Mouse (Mus musculus): ENCODE data around the gene Cacna1d. TPM values are rescaled to one million over a fixed set of nuclear protein-coding genes. Genes with fewer than 3 reads are reported as not detected.

Gene Cacna1d
- total RNA-seq, 1 experiment from 2014 or later = 5.0 TPM

DNA sequence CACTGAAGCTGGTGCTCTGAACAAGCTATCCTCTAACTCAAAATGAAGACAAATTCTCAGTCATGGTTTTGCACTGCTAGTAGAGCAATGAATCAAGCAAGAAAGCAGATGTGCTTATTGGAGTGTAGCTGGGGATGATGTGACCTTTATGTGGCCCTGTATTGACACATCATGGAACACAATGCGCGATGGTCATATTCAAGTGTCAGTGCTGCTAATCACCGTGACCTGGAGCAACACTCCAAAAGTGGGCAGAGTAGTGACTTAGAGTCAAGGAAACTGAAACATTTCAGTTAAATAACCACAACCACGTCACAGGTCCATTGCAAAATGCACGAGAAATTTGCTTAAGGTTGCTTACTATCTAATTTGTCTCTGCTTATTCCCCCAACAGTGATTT lies 75.4 kb downstream of the Cacna1d start:
- peak; percentile 73 for ATAC-seq (replicated peaks; ENCODE audit: insufficient number of reproducible peaks, low FRiP score, low TSS enrichment, poor library complexity, severe bottlenecking)

DNA sequence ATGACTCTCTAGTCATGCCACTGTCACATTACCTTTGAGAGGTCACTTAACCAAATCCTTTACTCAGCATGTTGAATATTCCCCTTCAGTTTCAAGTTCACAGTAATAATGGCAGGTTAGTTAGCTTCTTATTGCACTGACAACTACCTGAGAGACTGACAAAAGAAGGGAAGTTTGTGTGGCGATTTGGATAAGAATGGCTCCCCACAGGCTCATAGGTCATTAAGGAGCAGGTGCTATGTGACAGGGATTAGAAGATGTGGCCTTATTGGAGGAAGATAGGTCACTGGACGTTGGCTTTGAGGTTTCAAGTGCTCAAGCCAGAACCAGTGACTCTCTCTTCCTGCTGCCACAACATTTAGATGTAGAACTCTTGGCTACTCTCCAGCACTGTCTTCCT lies 77.1 kb downstream of the Cacna1d start:
- no peak for ATAC-seq (replicated peaks; ENCODE audit: insufficient number of reproducible peaks, low FRiP score, low TSS enrichment, poor library complexity, severe bottlenecking)

DNA sequence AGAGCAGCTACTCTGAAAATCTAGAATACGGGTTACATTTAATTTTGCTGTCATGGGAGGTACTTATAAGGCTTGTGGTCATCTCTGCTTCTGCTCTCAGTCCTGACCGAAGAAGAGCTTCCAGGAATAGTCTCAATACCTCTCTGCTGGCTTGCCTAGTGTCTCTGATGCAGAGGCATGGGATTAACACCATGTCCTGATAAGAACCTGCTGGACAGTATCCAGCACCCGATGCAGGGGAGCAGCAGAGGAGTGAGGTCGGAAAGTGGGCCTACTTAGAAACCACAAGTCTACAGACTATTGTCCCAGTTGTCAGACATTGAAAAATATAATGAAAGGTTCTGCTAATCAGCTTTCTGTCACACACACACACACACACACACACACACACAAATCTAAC lies 81.9 kb downstream of the Cacna1d start:
- ATAC-seq (replicated peaks; ENCODE audit: insufficient number of reproducible peaks, low FRiP score, low TSS enrichment, poor library complexity, severe bottlenecking) = no peak

DNA sequence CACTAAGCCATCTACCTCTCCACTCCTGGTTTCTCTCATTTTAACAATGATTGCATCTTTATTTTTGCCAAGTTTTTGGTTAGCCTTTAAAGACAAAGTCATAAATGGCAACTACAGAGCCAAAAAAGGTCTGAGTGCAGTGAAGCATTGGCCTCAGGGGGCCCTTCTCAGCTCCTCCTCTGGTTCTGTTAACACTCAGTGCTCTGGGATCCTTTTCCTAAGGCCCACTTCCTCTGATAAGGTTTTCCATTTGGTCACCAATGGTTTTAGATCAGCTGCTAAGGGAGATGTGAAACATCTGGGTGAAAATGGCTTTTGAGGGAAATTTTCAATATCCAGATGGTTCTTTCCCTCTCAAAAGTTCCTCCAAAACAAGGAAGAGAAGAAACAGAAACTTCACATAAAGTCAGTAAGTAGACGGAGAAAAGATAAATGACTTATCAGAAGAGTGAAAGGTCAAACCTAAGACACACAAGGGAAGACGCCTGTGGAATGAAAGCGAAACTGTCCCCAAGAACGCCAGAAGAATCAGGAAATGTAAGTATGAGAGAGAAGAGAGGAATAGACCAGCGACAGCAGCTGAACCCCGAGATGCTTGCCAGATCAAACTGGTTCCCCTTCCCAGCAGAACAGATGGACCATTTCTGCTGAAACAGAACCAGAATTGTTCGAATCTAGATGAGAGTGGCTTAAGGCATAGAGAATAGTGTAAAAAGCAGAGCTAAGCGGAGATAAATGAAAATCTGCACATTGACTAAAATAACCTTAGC lies 85.6 kb downstream of the Cacna1d start:
- 0 out of 2 replicates have a peak, but pooled peaks have one; percentile 35 for ATAC-seq (replicated peaks; ENCODE audit: insufficient number of reproducible peaks, low FRiP score, low TSS enrichment, poor library complexity, severe bottlenecking)

DNA sequence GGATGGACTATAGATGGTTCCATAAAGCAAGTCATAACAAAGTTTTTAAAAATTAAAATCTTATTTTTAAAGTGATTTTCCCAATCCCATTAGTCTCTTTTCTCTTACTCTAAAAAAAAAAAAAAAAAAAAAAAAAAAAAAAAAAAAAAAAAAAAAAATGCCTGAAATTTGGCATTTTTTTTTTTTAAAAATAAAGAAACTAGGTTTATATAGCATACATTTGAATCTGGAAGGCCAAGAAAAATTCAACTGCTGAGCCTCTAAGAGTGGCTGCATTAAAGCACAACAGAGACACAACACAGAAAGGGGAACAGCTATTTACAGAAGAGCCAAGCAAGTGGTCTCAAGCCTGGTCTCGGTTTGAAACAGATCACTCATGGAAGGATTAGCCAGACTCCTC lies 112.9 kb downstream of the Cacna1d start:
- ATAC-seq (replicated peaks; ENCODE audit: insufficient number of reproducible peaks, low FRiP score, low TSS enrichment, poor library complexity, severe bottlenecking) = no peak

DNA sequence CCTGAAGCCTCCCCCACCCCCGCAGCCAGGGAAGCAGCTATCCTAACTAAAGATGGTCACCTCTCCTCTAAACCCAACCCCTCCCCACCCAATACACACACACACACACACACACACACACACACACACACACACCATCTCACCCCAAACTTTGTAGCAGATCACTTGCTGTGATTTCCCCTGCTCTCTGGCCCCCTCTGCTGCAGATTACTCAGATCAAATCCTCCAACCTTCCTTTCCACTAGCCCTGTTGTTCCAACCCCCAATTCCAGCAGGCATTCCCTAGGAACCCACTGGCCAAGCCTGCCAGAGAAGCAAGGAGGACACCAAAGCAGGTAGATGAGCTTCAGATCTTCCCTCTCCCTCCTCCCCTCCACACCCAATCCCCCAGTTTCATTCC lies 118.4 kb downstream of the Cacna1d start:
- no peak for ATAC-seq (replicated peaks; ENCODE audit: insufficient number of reproducible peaks, low FRiP score, low TSS enrichment, poor library complexity, severe bottlenecking)

DNA sequence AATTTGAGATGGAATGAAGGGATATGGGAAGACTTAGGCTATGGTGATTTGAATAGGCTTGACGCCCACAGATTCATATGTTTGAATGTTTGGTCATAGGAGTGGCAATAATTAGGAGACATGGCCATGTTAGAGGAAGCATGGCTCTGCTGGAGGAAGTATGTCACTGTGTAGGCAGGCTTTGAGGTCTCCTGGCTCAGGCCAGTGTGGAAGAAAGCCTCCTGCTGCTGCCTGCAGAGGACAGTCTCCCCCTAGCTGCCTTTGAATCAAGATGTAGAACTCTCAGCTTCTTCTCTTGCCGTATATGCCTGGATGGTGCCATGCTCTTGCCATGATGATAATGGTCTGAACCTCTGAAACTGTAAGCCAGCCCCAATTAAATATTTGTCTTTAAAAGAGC lies 120.2 kb downstream of the Cacna1d start:
- ATAC-seq (replicated peaks; ENCODE audit: insufficient number of reproducible peaks, low FRiP score, low TSS enrichment, poor library complexity, severe bottlenecking) = no peak

DNA sequence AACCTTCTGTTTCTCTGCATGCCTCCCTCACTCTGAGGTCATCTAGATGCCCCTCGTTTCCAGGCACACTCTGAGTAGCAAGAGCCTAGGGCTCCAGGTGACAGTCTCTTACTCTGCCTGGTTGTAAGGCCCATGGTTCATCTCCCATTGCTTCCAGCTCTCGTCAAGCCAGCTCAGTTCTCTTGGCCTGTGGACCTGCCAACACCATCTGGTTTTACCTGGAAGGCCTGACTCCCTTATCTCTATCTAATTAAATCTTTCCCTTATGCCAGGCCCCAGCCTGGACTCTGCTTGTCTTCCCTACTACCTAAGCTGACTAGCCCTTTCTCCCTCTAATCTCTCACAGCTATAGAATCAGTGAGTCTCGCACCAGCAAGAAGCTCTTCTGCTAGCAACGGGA lies 124.2 kb downstream of the Cacna1d start:
- ATAC-seq (replicated peaks; ENCODE audit: insufficient number of reproducible peaks, low FRiP score, low TSS enrichment, poor library complexity, severe bottlenecking) = no peak

DNA sequence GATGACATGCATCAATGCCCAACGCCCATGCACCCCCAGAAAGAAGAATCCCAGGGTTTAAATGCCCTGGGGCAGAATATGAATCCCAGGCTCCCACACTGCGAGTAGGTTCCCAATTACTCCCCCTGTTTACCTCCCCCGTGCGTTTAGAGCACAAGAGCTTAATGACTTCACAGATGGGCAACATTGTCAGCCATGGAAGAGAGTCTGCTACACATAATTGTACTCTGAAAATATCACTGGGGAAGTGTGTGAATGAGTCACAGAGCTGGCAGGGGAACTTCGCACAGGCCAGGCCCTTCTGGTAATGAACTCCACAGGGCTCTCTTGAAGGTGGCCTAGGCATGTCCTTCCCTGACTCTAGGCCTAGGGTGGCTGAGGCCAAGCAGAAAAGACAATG lies 125.4 kb downstream of the Cacna1d start:
- no peak for ATAC-seq (replicated peaks; ENCODE audit: insufficient number of reproducible peaks, low FRiP score, low TSS enrichment, poor library complexity, severe bottlenecking)

DNA sequence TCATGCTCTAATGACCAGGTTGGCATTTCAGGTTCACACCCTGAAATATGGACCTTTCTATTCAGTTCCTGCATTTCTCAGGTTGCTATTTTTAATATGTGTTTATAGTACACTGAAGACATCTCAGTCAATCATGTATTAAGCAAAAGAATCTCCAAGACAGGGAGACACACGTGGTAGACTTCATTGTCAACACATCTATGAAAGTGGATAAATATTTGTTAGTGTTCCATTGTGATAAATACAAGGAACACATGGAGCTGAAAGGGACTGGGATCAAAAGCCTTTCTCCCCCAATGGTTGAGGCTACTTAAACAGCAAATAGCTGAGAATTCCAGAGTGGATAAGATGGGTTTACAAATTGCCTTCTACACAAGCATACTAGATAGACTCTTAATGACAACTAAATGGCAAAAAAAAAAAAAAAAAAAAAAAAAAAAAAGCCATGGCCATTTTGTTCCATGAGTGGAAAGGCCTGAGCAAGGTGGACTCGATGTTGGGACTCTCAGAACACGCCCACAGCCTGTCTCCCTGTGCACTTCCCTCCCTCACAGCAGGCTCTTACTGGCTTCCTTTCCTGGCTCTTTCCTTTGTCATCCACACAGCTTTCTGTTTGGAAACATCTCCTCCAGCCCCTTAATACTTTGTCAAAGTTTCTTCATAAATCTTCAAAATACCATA lies 127.6 kb downstream of the Cacna1d start:
- ATAC-seq (replicated peaks; ENCODE audit: insufficient number of reproducible peaks, low FRiP score, low TSS enrichment, poor library complexity, severe bottlenecking) = no peak

DNA sequence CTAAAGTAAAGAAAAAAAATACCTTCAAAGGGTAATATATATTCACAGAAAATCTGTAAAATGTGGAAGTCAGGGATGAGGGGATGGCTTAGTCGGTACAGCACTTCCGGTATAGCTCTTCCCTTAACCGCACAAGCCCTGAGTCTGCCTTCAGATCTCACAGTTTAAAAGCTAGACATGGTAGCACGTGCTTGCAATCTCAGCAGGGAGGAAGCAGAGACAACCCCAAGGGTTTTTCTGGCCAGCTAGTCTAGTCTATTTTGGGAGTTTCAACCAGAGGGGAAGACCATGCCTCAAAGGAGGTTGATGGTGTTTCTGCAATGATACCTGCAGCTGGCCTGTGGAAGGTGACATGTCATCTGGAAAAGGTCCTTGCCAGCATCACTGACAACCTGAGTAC lies 128.9 kb downstream of the Cacna1d start:
- no peak for ATAC-seq (replicated peaks; ENCODE audit: insufficient number of reproducible peaks, low FRiP score, low TSS enrichment, poor library complexity, severe bottlenecking)

DNA sequence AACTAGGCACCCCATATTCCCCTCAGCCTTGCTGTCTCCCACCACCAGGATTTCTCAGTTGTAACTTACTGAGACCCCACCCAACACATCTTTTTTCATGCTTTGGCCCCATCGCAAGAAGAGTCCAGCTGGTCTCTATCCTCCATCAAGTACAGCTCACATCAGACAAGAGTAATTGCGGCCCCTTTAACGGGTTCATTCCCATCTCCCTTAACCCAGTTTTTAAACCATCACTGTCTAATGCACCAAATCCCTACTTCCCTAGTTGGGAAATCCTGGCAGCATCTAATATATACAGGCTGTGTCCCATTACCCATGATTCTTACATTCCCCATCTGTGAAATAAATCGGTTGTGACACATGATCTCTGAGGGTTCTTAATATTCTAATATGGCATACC lies 130.8 kb downstream of the Cacna1d start:
- ATAC-seq (replicated peaks; ENCODE audit: insufficient number of reproducible peaks, low FRiP score, low TSS enrichment, poor library complexity, severe bottlenecking) = no peak

DNA sequence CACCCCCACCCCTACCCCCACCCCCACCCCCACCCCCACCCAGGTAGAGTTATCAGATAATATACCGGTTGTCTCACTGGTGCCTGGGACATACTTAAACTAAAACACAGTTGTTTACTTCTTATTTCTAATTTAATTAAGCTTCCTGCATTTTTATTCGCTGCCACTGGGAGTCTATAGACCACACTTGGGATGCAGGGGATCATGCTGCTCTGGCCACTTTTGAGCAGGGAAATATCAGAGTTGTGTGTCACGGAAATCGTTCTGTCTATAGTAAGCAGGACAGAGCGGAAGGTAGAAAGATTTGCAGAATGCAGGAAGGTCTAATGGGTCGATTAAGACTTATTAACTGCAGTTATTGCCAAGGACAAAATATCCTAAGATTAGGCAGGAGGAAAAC lies 131.3 kb downstream of the Cacna1d start:
- ATAC-seq (replicated peaks; ENCODE audit: insufficient number of reproducible peaks, low FRiP score, low TSS enrichment, poor library complexity, severe bottlenecking) = no peak

DNA sequence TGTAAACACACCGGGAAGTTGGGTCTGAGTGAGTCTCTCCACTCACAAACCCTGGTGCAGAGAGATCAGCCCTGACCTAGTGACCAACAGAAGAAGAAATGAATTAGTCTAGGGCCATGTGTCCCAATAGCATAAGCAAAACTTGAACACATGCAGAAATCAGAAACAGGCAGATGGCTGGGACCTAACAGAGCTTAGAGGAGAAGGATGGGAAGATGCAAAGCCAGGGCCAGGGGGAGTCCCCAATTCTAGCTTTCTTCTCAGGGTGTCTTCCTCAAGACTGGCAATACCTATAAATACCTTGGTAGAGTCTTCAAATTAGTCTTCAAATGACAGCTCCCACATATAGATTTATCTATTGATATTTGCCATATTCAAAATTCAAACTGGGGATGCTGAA lies 133.2 kb downstream of the Cacna1d start:
- ATAC-seq (replicated peaks; ENCODE audit: insufficient number of reproducible peaks, low FRiP score, low TSS enrichment, poor library complexity, severe bottlenecking) = no peak

DNA sequence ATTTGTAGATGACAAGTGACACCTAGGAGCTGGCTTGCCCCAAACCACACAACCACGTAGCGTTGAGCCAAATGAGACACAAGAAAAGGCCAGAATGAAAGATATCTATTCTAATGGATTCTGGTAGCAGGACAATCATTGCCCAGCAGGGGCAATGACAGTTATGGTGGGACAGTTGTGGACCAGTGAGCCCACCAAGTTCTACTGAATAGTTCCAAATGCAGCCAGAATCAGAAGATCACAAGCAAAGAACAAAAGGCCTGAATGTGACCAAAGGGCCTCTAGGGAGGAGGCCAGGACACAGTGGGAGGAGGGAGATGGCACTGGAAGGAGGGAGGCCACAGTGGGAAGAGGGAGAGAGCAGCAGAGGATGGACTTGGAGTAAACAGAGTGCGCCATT lies 134.8 kb downstream of the Cacna1d start:
- no peak for ATAC-seq (replicated peaks; ENCODE audit: insufficient number of reproducible peaks, low FRiP score, low TSS enrichment, poor library complexity, severe bottlenecking)

DNA sequence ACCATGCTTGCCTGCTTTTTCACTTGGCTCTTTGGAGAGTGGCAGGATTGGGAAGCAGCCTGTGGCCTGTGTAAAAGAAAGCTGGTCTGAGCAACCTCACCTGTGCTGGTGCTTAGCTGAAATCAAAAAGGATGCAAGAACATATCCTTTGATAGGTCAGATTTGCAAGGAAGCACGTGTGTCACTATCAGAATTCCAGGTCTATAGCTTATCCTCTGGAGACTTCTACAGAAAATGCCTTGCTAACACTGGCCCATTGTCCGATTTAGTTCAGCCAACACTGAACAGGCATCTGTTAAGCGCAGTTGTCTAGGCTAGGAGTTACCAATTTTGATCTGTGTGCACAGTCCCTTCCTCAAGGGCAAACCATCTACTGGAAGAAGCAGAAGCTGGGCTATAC lies 136.5 kb downstream of the Cacna1d start:
- no peak for ATAC-seq (replicated peaks; ENCODE audit: insufficient number of reproducible peaks, low FRiP score, low TSS enrichment, poor library complexity, severe bottlenecking)

DNA sequence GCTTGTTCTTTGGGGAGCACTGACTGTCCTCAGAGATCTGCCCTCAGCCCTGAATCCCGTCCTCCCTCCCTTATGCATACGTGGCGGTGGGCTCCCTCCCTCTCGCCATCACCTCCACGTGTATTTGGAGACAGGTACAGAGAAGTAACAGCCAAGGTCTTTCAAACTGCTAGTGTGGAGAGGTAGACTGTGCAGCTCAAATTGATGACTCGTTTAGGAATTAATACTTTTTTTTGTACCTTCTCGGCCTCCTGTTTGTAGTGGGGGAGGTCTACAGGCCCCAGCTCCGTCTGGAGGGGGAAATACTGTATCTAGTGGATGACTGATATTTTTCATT lies 137.2 kb downstream of the Cacna1d start:
- ATAC-seq (replicated peaks; ENCODE audit: insufficient number of reproducible peaks, low FRiP score, low TSS enrichment, poor library complexity, severe bottlenecking) = no peak

DNA sequence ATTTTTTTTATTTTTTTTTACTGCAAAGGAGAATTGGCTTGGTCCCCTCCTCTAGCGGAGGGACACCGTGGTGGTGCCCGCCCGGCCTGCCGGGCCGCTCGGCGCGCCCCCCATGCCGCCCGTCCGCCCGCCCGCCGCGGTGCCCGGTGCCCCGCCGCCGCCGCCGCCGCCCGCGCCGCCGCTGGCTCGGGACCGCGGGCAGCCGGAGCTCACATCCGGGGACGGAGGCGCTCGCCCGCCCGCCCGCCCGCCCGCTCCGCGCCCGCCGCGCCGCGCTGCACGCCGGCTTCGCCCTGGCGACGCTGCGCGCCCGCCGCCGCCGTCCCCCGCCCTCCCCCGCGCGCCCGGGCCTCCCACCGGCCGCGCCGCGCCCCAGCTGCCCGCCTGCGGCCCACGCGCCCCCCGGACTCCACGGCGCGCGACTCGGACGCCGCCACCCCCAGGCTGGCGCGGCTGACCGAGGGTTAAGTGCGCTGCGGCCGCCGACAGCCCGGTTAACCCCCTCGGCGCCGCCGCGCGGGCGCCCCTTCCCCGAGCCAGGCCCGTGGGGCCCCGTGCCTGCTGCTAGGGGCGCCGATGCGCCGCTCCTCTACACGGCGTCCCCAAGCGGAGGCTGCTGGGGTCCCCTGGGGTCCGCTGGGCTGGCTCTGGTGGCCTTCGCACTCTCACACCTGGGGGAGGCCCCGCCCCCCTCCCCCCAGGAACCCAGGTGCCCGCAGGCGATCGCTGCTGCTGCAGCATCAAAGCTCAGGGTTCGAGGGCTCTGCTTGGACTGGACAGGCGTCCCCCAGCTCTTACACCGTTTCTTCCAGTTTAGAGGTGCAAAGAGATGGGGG lies 137.7 kb downstream of the Cacna1d start:
- no peak for ATAC-seq (replicated peaks; ENCODE audit: insufficient number of reproducible peaks, low FRiP score, low TSS enrichment, poor library complexity, severe bottlenecking)

DNA sequence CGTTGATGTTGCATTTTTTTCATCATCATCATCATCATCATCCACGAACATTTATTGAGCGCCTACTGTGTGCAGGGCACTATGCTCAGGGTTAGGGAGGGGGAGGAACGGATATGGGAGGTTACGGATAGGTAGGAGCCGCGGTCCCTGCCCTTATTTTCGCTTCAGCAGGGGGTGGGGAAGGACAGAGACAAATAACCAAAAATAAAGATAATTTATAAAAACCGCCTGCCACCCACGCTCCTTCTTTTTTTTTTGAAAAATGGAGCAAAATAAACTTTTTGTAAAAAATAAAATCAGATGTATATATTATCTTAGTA lies 138.3 kb downstream of the Cacna1d start:
- no peak for ATAC-seq (replicated peaks; ENCODE audit: insufficient number of reproducible peaks, low FRiP score, low TSS enrichment, poor library complexity, severe bottlenecking)
